Mouse (Mus musculus) midbrain, embryonic 14.5 days (tissue): ENCODE measurements around the gene Uba52. TPM values are rescaled to one million over a fixed set of nuclear protein-coding genes. Genes with fewer than 3 reads are reported as not detected.

Experiments
- ATAC-seq: fragments of 200-750 bp; cut with Nextera tagmentation; 2 replicates; pipeline ENCODE4 v1.8.0; 2017; ENCODE audit warnings: moderate number of reproducible peaks, moderate library complexity; ENCODE audit not compliant: low FRiP score, low TSS enrichment
- DNase-seq: peaks from one replicate; pipeline ENCODE4 v3.0.0-alpha.2; 2015
- H3K27ac ChIP-seq: fragments of 300-500 bp; sonication (generic); replicated peaks from 2 replicates; pipeline ENCODE4 v1.5.1; 2014; ENCODE audit warnings: mild to moderate bottlenecking, low read depth, low read length, moderate library complexity
- H3K27me3 ChIP-seq: fragments of 300-500 bp; sonication (generic); 2 replicates; pipeline ENCODE4 v1.6.1; 2014; ENCODE audit warnings: low read length, control low read depth, mixed read lengths; ENCODE audit not compliant: control insufficient read depth, insufficient read depth
- H3K36me3 ChIP-seq: fragments of 300-500 bp; sonication (generic); 2 replicates; pipeline ENCODE4 v1.6.1; 2014; ENCODE audit warnings: low read length, control low read depth; ENCODE audit not compliant: control insufficient read depth, insufficient read depth
- H3K4me1 ChIP-seq: fragments of 300-500 bp; sonication (generic); 2 replicates; pipeline ENCODE4 v1.6.1; 2014; ENCODE audit warnings: mild to moderate bottlenecking, antibody characterized with exemption, low read length, control low read depth; ENCODE audit not compliant: control insufficient read depth, insufficient read depth
- H3K4me2 ChIP-seq: fragments of 300-500 bp; sonication (generic); 2 replicates; pipeline ENCODE4 v1.6.1; 2014; ENCODE audit warnings: mild to moderate bottlenecking, low read length, moderate library complexity
- H3K4me3 ChIP-seq: fragments of 300-500 bp; sonication (generic); replicated peaks from 2 replicates; pipeline ENCODE4 v1.5.1; 2014; ENCODE audit warnings: low read depth, low read length
- H3K9ac ChIP-seq: fragments of 300-500 bp; sonication (generic); replicated peaks from 2 replicates; pipeline ENCODE4 v1.6.1; 2014; ENCODE audit warnings: mild to moderate bottlenecking, low read length, moderate library complexity
- H3K9me3 ChIP-seq: fragments of 300-500 bp; sonication (generic); 2 replicates; pipeline ENCODE4 v1.6.1; 2016; ENCODE audit warnings: low read length, control low read depth, mixed read lengths; ENCODE audit not compliant: control insufficient read depth
- WGBS: fragments of 180-500 bp; shearing (Covaris S2); extraction: QIAGEN DNeasy Blood & Tissue Kit; methylation state at CpG from one replicate; pipeline ENCODE4 v1.1.7; 2014; 5-methylcytosine and 5-hydroxymethylcytosine counted together
- polyA plus RNA-seq: library from polyadenylated mRNA; unstranded; fragments of >200 nt; fragmentation: Nextera tagmentation; extraction: Ambion mirVana; gene quantifications from 2 replicates; pipeline ENCODE4 v1.2.1, GENCODE M21; 2014

The Uba52 gene
- polyA plus RNA-seq, 1 experiment from 2014 or later, result 696 TPM

GRCm38 (mm10) chr8:70538633-70539076, 28.1 kb upstream of the Uba52 start:
- 2% methylated on average over 32 of the region's 32 CpGs for WGBS
- Histone ChIP-seq H3K4me2 (peak overlapping the region; percentile 79), H3K4me3 (peak overlapping the region; percentile 87), H3K9ac (peak overlapping the region; percentile 39), H3K27me3 (no peaks in the 10 kb centered on the region), H3K4me1 (peaks cover 12% of the 10 kb centered on the region), H3K27ac (peak overlapping the region; percentile 91), H3K36me3 (peaks cover 36% of the 10 kb centered on the region), H3K9me3 (no peaks in the 10 kb centered on the region)
- ATAC-seq, result peak; percentile 81
- peak; percentile 100 for DNase-seq

DNA sequence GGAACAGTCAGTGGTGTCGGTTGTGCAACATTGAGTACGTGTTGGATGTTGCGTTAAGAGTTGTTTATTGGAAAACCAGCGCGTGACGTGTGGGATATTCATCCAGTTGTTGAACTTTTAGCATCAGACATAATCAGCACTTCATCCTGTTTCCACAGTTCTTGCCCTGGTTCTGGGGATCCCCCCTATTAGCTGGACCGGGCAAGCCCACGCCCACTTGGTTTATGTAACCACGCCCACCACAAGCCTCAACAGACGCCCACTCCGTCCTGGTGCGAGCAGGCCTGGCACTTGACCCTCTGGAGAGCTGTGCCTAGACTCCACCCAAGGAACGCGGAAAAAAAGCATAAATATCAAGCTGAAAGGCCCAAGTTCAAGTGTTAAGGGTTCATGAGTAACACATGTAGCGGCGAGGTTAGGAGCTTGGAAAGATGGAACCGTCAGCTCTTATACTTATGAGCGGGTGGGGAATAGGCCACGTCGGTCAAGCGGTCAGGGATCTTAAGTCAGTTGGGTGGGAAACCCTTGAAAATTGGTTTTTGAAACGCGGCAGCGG, 27.5 kb upstream of the Uba52 start:
- Histone ChIP-seq H3K4me1 (peaks cover 12% of the 10 kb centered on the region), H3K9ac (peak overlapping the region; percentile 39; the same call in 1 of the 2 replicates), H3K27me3 (no peaks in the 10 kb centered on the region), H3K4me2 (peak overlapping the region; percentile 79), H3K9me3 (no peaks in the 10 kb centered on the region), H3K4me3 (peak overlapping the region; percentile 87), H3K27ac (peak overlapping the region; percentile 91), H3K36me3 (peaks cover 41% of the 10 kb centered on the region)
- 16% methylated on average over 24 of the region's 24 CpGs for WGBS
- DNase-seq (peak; percentile 37), ATAC-seq (peak; percentile 7; the same call in 1 of the 2 replicates)

DNA sequence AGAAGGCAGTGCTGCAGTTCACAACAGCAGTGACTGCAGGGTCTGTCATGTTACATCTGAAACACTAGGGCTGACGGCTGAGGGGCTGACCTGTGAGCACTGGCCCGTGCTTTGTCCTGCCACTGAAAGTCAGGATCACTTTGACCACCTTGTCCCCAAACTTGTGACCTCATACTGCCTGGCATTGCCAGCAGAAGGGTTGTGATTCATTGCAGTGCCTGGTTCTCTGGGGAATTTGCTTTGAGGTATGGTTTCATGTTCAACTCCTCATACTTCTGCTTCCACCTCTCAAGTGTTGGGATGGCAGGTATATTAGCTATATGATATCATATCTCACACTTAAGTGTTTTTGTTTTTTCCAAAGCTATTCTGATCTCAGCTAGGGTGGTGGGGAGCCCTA, 25.1 kb upstream of the Uba52 start:
- Histone ChIP-seq H3K9me3 (no peaks in the 10 kb centered on the region), H3K4me1 (peaks cover 7% of the 10 kb centered on the region), H3K27me3 (no peaks in the 10 kb centered on the region), H3K4me3 (no peak overlapping the region), H3K9ac (no peak overlapping the region), H3K27ac (no peak overlapping the region), H3K36me3 (peaks cover 64% of the 10 kb centered on the region), H3K4me2 (no peak overlapping the region)
- ATAC-seq (no peak), DNase-seq (no peak)
- WGBS, result 86% methylated on average over 2 of the region's 2 CpGs

- Histone ChIP-seq H3K27me3 (no peaks in the 10 kb centered on the region), H3K4me3 (no peak overlapping the region), H3K4me1 (peaks cover 2% of the 10 kb centered on the region), H3K9ac (no peak overlapping the region), H3K27ac (no peak overlapping the region), H3K36me3 (peaks cover 69% of the 10 kb centered on the region), H3K9me3 (no peaks in the 10 kb centered on the region), H3K4me2 (no peak overlapping the region)
- ATAC-seq (no peak), DNase-seq (no peak)
- 97% methylated on average over 3 of the region's 3 CpGs for WGBS
Observed at GRCm38 (mm10) chr8:70535221-70535620, 24.6 kb upstream of the Uba52 start.

- H3K27ac ChIP-seq, result no peak overlapping the region
- H3K9me3 ChIP-seq, result no peaks in the 10 kb centered on the region
- WGBS, result 97% methylated on average over 12 of the region's 12 CpGs
- DNase-seq (no peak), ATAC-seq (no peak)
- no peak overlapping the region for H3K9ac ChIP-seq
- H3K4me1 ChIP-seq, result peaks cover 2% of the 10 kb centered on the region
- H3K27me3 ChIP-seq, result no peaks in the 10 kb centered on the region
- peaks cover 72% of the 10 kb centered on the region for H3K36me3 ChIP-seq
- no peak overlapping the region for H3K4me3 ChIP-seq
- no peak overlapping the region for H3K4me2 ChIP-seq
Observed at GRCm38 (mm10) chr8:70534281-70534680, 23.7 kb upstream of the Uba52 start.

GRCm38 (mm10) chr8:70530314-70530713, 19.7 kb upstream of the Uba52 start:
- Histone ChIP-seq H3K4me3 (no peak overlapping the region), H3K27me3 (no peaks in the 10 kb centered on the region), H3K4me2 (no peak overlapping the region), H3K4me1 (peaks cover 18% of the 10 kb centered on the region), H3K9me3 (no peaks in the 10 kb centered on the region), H3K36me3 (peaks cover 52% of the 10 kb centered on the region), H3K27ac (no peak overlapping the region), H3K9ac (no peak overlapping the region)
- ATAC-seq (no peak), DNase-seq (no peak)
- WGBS, result 89% methylated on average over 2 of the region's 2 CpGs

GRCm38 (mm10) chr8:70529741-70530161, 19.1 kb upstream of the Uba52 start:
- no peak for ATAC-seq
- 93% methylated on average over 3 of the region's 3 CpGs for WGBS

GRCm38 (mm10) chr8:70529299-70529698, 18.7 kb upstream of the Uba52 start:
- Histone ChIP-seq H3K36me3 (peaks cover 42% of the 10 kb centered on the region), H3K27ac (no peak overlapping the region), H3K4me1 (peaks cover 18% of the 10 kb centered on the region), H3K4me3 (no peak overlapping the region), H3K27me3 (no peaks in the 10 kb centered on the region), H3K4me2 (no peak overlapping the region), H3K9me3 (no peaks in the 10 kb centered on the region), H3K9ac (0 out of 2 replicates have a peak overlapping the region, but pooled peaks have one; percentile 16)
- DNase-seq (no peak), ATAC-seq (no peak)
- 92% methylated on average over 5 of the region's 5 CpGs for WGBS

More at GRCm38 (mm10) chr8:70529741-70530161, 19.1 kb upstream of the Uba52 start:
- no peak overlapping the region for H3K4me3 ChIP-seq
- peaks cover 18% of the 10 kb centered on the region for H3K4me1 ChIP-seq
- H3K27ac ChIP-seq, result no peak overlapping the region
- no peak overlapping the region for H3K4me2 ChIP-seq
- no peaks in the 10 kb centered on the region for H3K9me3 ChIP-seq
- H3K36me3 ChIP-seq, result peaks cover 47% of the 10 kb centered on the region
- no peak overlapping the region for H3K9ac ChIP-seq
- no peak for DNase-seq
- no peaks in the 10 kb centered on the region for H3K27me3 ChIP-seq

DNA sequence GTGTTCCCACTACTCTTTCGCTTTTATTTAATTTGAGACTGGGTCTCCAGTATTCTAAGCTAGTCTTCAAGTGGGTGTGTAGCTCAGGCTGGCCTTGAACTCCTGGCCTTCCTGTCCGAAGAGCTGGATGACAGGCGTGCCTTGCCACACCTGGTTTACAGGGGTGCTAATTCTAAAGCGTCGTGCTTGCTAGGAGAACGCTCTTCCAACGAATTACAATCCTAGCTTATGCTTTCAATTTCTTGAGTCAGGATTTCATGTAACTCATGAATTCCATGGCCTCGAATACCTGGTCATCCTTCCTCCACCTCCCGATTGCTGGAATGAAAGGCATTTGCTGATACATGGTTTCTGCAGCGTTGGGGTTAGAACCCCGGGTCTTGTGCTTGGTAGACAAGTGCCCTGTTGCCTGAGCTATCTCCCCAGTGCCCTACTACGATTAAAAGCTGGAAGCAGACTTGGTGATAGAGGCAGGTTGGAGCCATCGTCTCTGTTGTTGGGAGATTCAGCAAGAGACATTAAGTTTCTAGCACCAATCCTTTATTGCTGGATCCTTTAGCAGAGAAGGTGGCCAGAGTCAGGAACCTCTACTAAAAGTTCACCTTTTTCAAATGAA, 17.7 kb upstream of the Uba52 start:
- peaks cover 32% of the 10 kb centered on the region for H3K36me3 ChIP-seq
- peak overlapping the region; percentile 84 for H3K4me2 ChIP-seq
- H3K9ac ChIP-seq, result peak overlapping the region; percentile 92
- DNase-seq (no peak), ATAC-seq (no peak; the same call in 1 of the 2 replicates)
- peak overlapping the region; percentile 92 for H3K27ac ChIP-seq
- H3K4me3 ChIP-seq, result peak overlapping the region; percentile 85
- no peaks in the 10 kb centered on the region for H3K9me3 ChIP-seq
- H3K27me3 ChIP-seq, result no peaks in the 10 kb centered on the region
- WGBS, result 38% methylated on average over 13 of the region's 13 CpGs
- peaks cover 21% of the 10 kb centered on the region for H3K4me1 ChIP-seq
